Mouse (Mus musculus) kidney, adult 11 months (tissue): ENCODE measurements at regions not wholly inside any gene's neighbourhood (a gene's known extent, or its start where the extent isn't known, plus 50 kb on each side); places are given as distances from the start of the nearest gene placed in this dataset.

Experiments
- DNase-seq: peaks from one replicate; pipeline ENCODE4 v3.0.0; 2022

DNA sequence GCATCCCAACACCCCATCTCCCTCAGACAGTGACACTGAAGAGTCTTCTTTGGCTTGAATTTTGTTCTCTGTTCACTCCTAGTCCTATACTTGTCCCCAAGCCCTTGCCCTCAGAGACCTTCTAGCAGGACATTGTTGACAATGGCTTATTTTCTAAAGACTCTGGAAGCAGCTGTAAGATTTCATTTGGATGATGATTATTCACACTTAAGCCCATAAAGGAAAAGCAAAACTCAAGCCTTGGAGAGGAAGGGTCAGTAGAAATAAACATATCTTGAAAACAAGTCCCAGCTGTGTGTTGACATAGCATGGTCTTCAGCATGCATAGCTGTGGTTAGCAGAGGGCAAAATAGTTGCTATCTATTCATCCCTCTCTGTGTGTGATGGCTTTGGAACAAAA is 59.9 kb upstream of the Cdh11 start:
- peak; percentile 6 for DNase-seq

DNA sequence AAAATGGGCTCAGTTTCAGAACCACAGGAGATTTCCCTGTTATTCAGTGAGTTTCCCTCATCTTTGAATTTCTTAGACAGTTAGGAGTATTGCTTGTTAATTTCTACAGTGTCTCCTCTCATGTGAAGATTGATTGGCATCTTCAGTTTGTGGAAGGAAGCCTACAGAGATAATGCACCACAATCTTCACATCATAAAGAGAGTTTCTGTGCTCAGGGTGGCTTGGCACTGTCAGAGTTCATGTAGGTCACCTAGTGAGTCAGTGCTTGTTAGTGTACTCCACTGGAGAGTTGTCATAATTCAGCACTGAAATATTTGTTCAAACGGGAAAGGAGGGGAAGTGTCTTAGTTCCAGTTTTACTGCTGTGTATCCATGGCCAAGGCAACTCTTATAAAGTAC is 74.6 kb upstream of the Cdh11 start:
- no peak for DNase-seq

GRCm38 (mm10) chr8:102899525-102899924 is 114.1 kb upstream of the Cdh11 start:
- no peak for DNase-seq

- no peak for DNase-seq
Measured at GRCm38 (mm10) chr8:102900662-102901061, 115.2 kb upstream of the Cdh11 start.

- no peak for DNase-seq
Measured at GRCm38 (mm10) chr8:102907444-102907843, 122.0 kb upstream of the Cdh11 start.

DNA sequence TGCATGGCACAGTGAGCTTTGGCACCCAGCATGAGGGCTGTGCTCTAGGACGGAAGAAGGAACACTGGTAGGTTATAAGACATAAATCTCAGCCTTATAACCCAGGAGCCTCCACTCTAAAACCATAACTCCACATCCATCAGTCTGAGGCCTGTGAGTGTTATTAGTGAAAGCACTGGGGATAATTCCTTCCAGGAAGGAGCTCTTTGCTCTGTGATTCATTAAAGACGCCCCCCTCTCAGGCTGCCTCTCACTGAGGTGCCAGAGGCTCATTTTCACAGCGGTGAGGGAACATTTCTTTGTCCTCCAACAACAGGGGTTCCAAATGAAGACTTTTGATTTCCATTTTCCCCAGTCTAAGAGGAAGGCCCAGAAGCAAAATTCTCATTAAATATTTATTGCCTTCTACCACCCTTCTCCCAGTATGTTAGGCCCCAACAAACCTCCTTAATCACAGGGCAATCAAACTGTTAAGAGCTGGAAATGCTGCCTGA is 145.9 kb upstream of the Cdh11 start:
- DNase-seq = no peak

GRCm38 (mm10) chr8:102938771-102939170 is 153.3 kb upstream of the Cdh11 start:
- DNase-seq = no peak

DNA sequence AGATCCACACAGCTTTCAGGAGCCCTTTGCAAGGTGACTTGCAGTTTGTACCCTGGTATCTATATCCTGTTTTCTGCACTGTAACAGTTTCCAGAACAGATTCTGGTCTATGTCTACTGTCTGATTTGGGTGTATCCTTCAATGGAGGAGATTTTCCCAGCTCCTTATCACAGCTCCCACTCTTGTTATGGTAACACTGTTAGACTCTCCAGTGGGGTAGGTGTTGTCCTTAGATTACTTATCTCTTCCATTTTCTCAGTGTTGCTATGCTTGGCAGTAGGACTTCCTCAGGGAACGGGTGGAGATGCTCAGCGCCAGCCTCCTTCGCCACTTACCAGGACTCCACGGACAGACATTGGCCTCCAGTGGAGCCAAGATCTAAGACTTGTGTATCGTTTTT is 160.1 kb upstream of the Cdh11 start:
- no peak for DNase-seq

DNA sequence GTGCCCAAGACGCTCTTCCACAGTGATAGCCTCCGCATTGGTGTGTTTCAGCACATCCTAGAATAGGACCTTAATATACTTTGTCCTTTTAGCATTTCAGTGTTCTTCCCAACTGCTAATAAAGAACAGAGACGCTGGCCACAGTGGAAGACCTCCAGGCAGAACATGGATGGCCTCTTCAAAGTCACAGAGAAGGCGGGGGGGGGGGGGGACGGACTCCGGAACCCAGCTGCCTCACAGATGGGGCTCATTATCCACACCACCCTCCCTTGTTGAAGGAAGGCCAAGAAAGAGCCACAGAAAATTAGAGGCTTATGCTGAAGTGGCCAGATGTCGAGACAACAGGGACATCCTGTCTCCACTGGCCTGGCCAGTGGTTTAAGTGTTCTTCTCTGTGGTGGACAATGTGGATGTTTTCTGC is 192.7 kb upstream of the Cdh11 start:
- no peak for DNase-seq

DNA sequence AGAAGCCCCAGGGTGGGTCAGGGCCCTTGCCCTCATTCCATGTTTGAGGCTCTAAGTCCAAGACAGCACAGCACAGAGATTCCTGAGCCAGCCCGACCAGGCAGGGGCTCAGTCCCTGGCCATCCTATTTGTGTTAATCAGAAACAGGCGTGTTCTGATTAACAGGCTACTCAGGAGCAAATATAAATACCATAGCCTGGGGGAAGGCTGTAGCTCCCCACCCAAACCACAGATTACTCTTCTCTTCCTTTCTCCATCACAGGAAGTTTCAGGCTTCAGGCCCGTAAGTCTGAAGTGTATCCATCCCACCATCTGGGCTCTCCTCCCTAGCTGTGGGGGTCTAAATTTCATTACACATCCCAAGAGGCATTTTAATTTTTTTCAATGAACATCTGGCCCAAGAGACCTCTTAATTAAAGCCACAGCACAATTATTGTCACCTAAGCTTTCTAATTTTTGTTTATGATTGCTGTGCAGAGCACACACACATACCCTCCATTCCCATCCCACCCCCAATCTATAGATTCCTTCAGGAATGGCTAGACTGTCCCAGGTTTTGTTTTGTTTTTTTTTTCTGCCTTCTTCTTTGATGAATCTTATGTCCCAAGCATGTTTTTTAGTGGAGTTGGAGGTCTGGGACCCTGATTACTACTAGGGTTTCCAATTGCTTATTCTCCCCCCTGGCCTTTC is 197.9 kb upstream of the Cdh11 start:
- DNase-seq = no peak

DNA sequence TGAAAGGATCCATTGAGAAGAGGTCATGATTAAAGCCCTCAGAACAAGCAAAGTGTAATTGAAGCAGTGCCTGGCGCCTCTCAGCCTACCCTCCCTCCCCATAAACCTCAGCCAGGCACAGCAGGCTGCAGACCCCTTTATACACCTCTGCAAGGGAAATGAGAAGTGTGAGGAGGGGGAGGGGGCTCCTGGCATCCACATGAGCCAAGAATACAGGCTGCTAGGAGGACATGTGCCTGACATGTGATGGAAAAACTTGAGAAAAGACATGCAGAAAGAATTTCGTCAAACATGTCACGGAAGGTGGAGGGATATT is 198.4 kb upstream of the Cdh11 start:
- DNase-seq = no peak

DNA sequence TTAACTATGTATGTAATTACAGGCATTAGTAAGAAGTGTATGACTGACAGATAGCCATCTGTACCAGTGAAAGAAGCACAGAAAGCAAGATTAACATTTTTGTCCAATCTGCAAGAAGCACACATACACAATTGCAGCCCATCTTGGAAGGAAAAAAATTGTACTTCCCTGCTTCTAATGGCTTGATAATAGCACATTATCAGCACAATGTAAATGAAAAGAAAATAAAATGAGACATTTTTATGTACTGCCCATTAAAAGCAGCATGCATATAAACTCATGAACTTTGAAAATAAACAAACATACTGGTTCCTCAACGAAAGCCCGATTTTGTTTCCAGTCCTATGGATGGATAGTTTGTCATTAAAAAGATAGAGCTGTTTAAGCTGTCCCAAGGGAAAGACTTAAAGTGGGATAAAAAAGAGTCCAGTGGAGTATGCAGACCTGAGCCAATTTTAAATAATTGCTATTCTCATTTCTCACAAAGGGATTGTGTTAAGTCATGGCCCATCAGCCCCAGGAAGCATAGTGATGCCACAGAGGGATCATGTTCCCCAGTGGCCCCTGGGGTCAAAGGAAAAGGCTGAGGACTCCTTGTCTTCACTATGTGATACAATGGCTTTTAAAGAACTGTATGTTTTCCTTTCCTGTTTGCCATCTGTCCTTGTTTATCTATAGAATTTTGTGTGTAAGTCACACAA is 222.0 kb upstream of the Cdh11 start:
- no peak for DNase-seq

DNA sequence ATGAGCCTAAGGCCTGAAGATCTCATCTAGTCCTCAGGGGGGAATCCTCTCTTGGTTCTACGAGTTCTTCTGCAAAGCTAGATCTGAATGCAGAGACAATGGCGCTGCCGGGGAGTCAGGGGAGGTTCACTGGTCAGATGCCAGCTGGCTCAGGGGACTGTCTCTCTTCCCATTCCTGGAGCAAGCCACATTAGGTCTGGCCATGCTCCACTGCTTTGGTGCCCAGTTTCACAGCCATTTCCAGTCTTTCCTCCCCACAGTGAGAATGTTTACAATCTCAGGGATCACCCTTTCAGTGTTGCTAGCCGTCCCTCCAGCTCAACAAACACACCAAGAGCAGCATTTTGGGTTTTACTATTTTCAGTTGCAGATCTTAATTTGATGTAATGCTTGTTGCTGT is 233.7 kb upstream of the Cdh11 start:
- DNase-seq = no peak

DNA sequence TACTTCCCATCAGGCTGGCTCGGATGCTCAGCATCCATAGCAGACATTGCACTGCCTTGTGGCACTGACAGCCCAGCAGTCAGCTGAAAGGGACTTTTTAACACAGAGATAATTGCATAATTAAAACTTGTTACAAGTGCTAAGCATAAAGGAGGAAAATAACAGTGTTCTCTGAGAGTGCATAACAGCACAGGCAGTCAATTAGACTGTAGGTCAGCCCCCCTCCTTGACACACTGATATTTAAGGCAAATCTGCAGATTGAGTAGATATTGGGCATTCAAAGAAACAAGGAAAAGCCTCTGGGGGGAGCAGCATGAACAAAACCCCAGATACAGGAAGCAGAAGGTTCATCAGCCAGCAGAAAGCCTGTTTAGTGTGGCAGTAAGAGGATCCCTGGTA is 237.8 kb upstream of the Cdh11 start:
- DNase-seq = no peak

DNA sequence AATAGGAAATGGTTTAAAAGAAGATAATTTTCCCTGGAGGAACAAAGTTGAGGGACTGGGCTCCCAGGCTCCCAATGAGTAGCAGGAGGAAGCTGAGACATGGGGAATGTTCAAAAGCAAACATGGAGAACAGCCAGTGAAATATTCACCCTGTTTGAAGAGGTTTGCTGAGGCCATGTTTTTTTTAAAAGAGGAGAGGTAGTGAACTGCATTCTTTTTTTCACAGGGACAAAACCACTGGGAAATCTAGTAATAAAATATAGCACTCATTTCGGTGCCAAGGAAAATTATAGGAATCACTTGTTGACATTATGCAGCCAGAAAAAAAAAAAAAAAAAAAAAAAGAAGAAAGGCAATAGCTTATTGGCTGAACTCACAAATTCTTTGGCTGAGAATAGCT is 246.3 kb upstream of the Cdh11 start:
- DNase-seq = no peak

DNA sequence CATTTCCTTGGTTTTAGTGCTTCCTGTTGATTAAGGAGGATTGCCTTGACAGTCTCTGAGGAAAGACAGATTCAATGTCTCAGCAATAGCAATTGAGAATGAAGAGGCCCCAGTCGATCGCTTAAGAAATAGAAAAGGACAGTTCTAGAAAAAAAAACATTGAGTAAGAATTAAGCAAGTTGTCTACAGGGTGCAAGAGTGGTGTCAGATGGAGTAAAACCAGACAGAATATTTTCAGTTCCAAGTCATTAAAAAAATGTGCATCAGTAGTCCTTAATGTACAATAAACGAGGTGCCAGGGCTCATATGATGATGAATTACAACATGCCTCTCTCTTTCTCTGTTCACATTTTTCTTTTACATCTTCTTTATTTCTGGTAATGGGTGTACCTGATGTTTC is 248.5 kb upstream of the Cdh11 start:
- DNase-seq = no peak

DNA sequence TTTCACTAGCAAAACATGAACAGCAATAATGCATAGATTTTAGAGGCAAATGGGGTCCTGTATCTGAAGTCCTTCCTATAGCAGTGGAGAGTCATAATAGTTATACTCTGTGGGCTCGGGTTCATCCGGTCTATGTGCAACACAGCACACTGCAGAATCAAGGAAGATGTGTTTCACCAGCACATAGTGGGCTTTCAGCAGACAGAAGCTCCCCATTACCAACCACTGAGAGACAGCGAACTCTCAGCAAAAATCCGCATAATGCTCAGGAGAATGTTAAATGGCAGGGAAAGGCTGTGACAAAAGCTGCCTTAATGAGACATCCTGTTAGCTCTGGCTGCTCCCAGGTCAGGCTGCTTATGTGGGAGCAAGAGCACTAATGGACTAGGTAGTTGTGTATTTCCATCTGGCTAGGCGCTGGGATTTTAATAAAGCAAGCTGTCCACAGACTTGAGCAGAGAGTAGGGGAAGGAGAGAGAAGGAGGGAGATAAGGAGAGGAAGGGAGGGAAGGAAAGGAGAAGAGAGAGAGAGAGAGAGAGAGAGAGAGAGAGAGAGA is 286.7 kb upstream of the Cdh11 start:
- DNase-seq = no peak

DNA sequence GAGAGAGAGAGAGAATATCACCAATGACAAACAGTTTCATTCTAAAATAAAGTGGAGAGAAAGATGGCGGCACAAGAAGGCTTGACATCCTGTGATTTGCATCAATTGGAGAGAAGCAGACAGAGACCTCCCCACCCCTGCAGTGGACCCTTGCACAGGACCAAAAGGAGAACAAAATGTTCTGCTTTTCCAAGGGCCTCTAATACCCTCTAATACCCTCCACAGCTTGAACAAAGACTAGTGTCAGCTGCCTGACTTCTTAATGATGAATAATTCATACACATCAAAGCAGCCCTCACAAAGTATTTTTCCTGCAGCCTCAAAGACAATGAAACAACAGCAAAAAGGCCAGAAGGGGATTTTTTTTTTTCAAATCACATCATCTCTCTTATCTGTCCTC is 287.2 kb upstream of the Cdh11 start:
- no peak for DNase-seq

- no peak for DNase-seq
Measured at GRCm38 (mm10) chr8:103078559-103078958, 293.1 kb upstream of the Cdh11 start.

DNA sequence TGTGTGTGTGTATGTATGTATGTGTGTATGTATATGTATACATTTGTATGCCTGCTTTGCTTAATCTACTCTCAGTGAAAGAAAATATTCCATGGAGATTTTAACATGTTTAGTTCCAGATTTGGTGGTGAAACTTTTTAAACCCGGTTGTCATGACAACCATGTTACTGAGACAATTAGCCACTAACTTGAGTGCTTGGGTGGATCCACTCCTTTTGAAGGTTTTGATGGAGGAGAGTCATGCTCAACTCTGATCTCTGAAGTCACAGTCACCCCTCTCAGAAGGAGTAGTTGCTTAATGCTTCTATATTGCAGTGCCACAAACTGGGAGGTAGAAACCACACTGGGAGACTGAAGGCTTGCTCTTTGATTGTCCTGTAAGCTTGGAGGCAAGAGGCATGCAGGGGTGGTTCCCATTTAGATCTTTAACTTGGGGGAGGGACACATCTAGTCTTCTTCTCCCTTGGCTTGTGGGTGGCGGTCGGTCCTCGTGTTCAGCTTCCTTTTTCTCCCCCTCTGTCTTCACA is 301.6 kb upstream of the Cdh11 start:
- no peak for DNase-seq

DNA sequence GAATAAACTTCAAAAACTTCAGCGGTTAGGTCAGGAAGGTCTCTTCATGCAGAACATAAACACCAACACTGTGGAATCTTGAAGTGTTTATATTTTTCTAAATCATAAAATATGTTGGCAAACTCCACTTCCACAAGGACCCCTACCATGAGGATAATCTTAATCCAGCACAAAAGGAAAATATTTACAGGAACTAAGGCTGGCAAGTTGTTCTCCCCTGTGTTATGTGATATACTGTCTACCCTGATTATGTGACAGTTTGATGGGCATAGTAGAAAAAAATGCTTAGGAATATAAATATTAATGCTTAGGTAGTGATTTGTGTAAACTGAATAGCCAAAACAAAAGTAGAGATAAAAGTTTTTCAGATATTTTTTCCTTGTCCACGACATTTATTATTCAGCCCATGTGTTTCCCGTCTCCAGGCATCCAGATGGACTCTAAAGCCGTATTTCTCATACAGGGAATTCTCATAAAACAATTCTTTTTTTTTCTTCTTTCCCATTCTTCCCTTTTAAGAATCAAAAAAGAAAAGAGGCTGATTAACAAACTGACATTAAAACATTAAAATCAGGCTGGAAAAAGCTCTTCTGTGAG is 311.2 kb upstream of the Cdh11 start:
- no peak for DNase-seq

DNA sequence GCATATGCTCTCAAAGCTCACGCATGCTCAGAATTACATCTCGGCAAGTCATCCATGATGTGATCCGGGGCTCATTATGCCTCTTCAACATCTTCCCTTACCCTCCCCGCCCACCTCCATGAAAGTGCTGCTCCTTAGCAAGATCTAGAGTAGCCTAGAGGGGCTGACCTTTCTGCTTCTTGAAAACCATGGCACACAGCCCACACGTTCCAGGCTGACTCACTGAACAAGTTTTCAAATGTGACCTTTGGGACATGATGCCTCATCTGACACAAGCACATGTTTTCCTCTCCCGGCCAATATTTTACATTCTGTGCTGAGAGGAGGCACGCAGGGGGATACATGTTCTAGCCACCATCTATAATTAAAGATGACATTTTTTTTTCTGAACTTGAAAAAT is 340.1 kb upstream of the Cdh11 start:
- DNase-seq = no peak

DNA sequence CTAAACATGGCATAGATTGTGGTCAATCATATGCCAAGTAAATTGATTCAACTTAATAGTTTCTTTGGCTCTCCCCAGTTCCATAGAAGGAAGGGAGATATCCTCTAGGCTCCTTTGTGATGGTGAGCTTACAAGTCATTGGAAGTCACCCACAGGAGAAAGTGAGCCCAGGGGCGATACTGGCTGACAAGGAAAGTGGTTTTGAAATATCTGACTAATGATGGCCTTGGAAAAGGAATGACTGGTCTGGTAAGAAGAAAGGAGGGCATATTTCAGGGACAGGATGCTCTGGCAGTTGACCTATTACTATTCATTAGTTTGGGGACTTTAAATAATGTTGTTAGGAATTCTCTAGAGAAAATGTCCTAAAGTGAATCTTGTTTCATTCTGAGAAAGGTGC is 352.7 kb upstream of the Cdh11 start:
- no peak for DNase-seq

DNA sequence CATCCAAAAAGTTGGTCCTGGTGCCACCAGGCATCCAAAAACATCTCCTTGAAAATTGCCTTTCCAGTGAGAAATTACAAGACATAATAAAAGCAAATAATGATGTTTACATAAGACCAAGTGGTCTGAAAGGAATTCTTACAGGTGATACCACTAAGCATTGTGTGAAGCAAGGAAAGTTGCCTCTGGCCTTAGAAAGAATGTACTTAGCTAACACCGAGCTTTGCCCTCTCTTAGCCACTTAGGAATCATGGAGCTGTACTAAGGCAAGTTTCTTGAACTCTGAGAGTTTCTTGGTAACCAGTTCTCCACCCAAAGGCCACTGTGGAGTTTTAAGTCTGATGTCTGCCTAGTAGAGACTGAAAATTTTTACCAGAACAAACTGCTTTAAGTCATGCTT is 359.4 kb upstream of the Cdh11 start:
- DNase-seq = no peak
